Mouse (Mus musculus): ENCODE results near the gene Sgpp2.

The Sgpp2 gene

GRCm38 (mm10) chr1:78399755-78400154 is 89.6 kb downstream of the Sgpp2 start:
- DNase-seq (ENCODE audit: extremely low spot score): no peak

GRCm38 (mm10) chr1:78401413-78401812 is 91.3 kb downstream of the Sgpp2 start:
- no peak for DNase-seq (ENCODE audit: extremely low spot score)

GRCm38 (mm10) chr1:78409396-78409795 is 99.3 kb downstream of the Sgpp2 start:
- no peak for DNase-seq (ENCODE audit: extremely low spot score)

- DNase-seq (ENCODE audit: extremely low spot score): no peak
Observed at GRCm38 (mm10) chr1:78412668-78413067, 102.5 kb downstream of the Sgpp2 start.

GRCm38 (mm10) chr1:78414421-78414820 is 104.3 kb downstream of the Sgpp2 start:
- no peak for DNase-seq (ENCODE audit: extremely low spot score)

- no peak for DNase-seq (ENCODE audit: extremely low spot score)
Observed at GRCm38 (mm10) chr1:78417154-78417911, 107.2 kb downstream of the Sgpp2 start.

- DNase-seq (ENCODE audit: extremely low spot score): peak; percentile 82
Observed at GRCm38 (mm10) chr1:78419593-78419992, 109.4 kb downstream of the Sgpp2 start.

GRCm38 (mm10) chr1:78420271-78420670 is 110.1 kb downstream of the Sgpp2 start:
- no peak for DNase-seq (ENCODE audit: extremely low spot score)

- DNase-seq (ENCODE audit: extremely low spot score): no peak
Observed at GRCm38 (mm10) chr1:78421749-78422148, 111.6 kb downstream of the Sgpp2 start.

GRCm38 (mm10) chr1:78422576-78422975 is 112.4 kb downstream of the Sgpp2 start:
- DNase-seq (ENCODE audit: extremely low spot score): no peak

GRCm38 (mm10) chr1:78424848-78425247 is 114.7 kb downstream of the Sgpp2 start:
- no peak for DNase-seq (ENCODE audit: extremely low spot score)

GRCm38 (mm10) chr1:78425309-78425708 is 115.2 kb downstream of the Sgpp2 start:
- no peak for DNase-seq (ENCODE audit: extremely low spot score)

- no peak for DNase-seq (ENCODE audit: extremely low spot score)
Observed at GRCm38 (mm10) chr1:78425793-78426700, 115.9 kb downstream of the Sgpp2 start.

- no peak for DNase-seq (ENCODE audit: extremely low spot score)
Observed at GRCm38 (mm10) chr1:78426841-78427240, 116.7 kb downstream of the Sgpp2 start.

- DNase-seq (ENCODE audit: extremely low spot score): peak; percentile 17
Observed at GRCm38 (mm10) chr1:78428851-78429250, 118.7 kb downstream of the Sgpp2 start.

- DNase-seq (ENCODE audit: extremely low spot score): no peak
Observed at GRCm38 (mm10) chr1:78433472-78433871, 123.3 kb downstream of the Sgpp2 start.

GRCm38 (mm10) chr1:78435967-78436366 is 125.8 kb downstream of the Sgpp2 start:
- DNase-seq (ENCODE audit: extremely low spot score): no peak

GRCm38 (mm10) chr1:78436445-78436844 is 126.3 kb downstream of the Sgpp2 start:
- no peak for DNase-seq (ENCODE audit: extremely low spot score)

- DNase-seq (ENCODE audit: extremely low spot score): no peak
Observed at GRCm38 (mm10) chr1:78437150-78437549, 127.0 kb downstream of the Sgpp2 start.

- DNase-seq (ENCODE audit: extremely low spot score): no peak
Observed at GRCm38 (mm10) chr1:78440716-78441115, 130.6 kb downstream of the Sgpp2 start.

- no peak for DNase-seq (ENCODE audit: extremely low spot score)
Observed at GRCm38 (mm10) chr1:78443056-78443455, 132.9 kb downstream of the Sgpp2 start.

- DNase-seq (ENCODE audit: extremely low spot score): no peak
Observed at GRCm38 (mm10) chr1:78446232-78446631, 136.1 kb downstream of the Sgpp2 start.

GRCm38 (mm10) chr1:78446742-78447141 is 136.6 kb downstream of the Sgpp2 start:
- DNase-seq (ENCODE audit: extremely low spot score): no peak
